Mouse (Mus musculus): Measurements from ENCODE around the gene Hnf1a.

DNA sequence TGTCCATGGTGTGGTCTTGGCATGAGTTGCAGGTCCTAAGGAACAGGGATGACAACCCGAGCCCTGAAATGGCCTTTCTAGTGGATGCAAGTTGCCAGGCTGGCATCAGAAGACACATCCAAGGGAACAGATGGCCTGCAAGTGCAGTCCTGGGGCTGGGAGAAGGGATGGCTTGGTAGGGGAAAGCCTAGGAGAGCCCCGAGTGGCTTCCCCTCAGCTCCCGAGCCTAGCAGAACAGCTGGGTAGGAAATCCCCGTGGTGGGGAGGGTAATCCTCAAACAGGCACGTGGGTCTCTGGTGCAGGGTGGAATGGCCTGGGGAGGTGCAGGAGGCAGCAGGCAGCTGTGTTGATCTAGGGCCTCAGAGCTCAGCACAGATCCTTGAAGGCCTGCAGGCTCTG, 21.6 kb downstream of the Hnf1a start:
- TF ChIP-seq CTCF (IDR thresholded peaks at IDR 0.05; ENCODE audit: insufficient read depth, low read length) (no peak), POLR2A (IDR thresholded peaks at IDR 0.05; ENCODE audit: borderline replicate concordance, extremely low read depth, low read depth, low read length) (no peak)

Data from lung, adult 2 months (tissue).